Mouse (Mus musculus) embryonic facial prominence, embryonic 15.5 days (tissue): ENCODE results near the gene Gpc6. TPM values are rescaled to one million over a fixed set of nuclear protein-coding genes. Genes with fewer than 3 reads are reported as not detected.

Experiments
- ATAC-seq: fragments of 200-750 bp; cut with Nextera tagmentation; 2 replicates; pipeline ENCODE4 v1.8.0; 2017; ENCODE audit warnings: low read depth, moderate TSS enrichment; ENCODE audit not compliant: insufficient number of reproducible peaks, low FRiP score, low TSS enrichment
- H3K27ac ChIP-seq: fragments of 300-500 bp; sonication (generic); replicated peaks from 2 replicates; pipeline ENCODE4 v1.5.1; 2015; ENCODE audit warnings: mild to moderate bottlenecking, inconsistent platforms
- H3K27me3 ChIP-seq: fragments of 300-500 bp; sonication (generic); 2 replicates; pipeline ENCODE4 v1.6.1; 2015; ENCODE audit warnings: inconsistent platforms
- H3K36me3 ChIP-seq: fragments of 300-500 bp; sonication (generic); 2 replicates; pipeline ENCODE4 v1.6.1; 2015; ENCODE audit warnings: mild to moderate bottlenecking, inconsistent platforms
- H3K4me1 ChIP-seq: fragments of 300-500 bp; sonication (generic); 2 replicates; pipeline ENCODE4 v1.6.1; 2015; ENCODE audit warnings: inconsistent platforms
- H3K4me2 ChIP-seq: fragments of 300-500 bp; sonication (generic); replicated peaks from 2 replicates; pipeline ENCODE4 v1.6.1; 2015; ENCODE audit warnings: mild to moderate bottlenecking, inconsistent platforms
- H3K4me3 ChIP-seq: fragments of 300-500 bp; sonication (generic); replicated peaks from 2 replicates; pipeline ENCODE4 v1.5.1; 2015; ENCODE audit warnings: mild to moderate bottlenecking, inconsistent platforms
- H3K9ac ChIP-seq: fragments of 300-500 bp; sonication (generic); 2 replicates; pipeline ENCODE4 v1.6.1; 2015; ENCODE audit warnings: inconsistent platforms
- H3K9me3 ChIP-seq: fragments of 300-500 bp; sonication (generic); replicated peaks from 2 replicates; pipeline ENCODE4 v1.6.1; 2016; ENCODE audit warnings: inconsistent platforms
- WGBS: fragments of 180-500 bp; shearing (Covaris S2); methylation state at CpG from one replicate; pipeline ENCODE4 v1.1.7; 2015; 5-methylcytosine and 5-hydroxymethylcytosine counted together
- polyA plus RNA-seq: library from polyadenylated mRNA; unstranded; fragments of >200 nt; fragmentation: Nextera tagmentation; extraction: Ambion mirVana; gene quantifications from 2 replicates; pipeline ENCODE4 v1.2.1, GENCODE M21; 2015

Gpc6 gene
- polyA plus RNA-seq, 1 experiment from 2014 or later: 42.3 TPM

- Histone ChIP-seq H3K4me2 (peak overlapping the region; percentile 30; the same call in 1 of the 2 replicates), H3K27ac (peak overlapping the region; percentile 45), H3K36me3 (no peaks in the 10 kb centered on the region), H3K9me3 (no peaks in the 10 kb centered on the region), H3K9ac (no peak overlapping the region), H3K27me3 (no peaks in the 10 kb centered on the region), H3K4me1 (no peaks in the 10 kb centered on the region), H3K4me3 (no peak overlapping the region)
- WGBS: 76% methylated on average over 10 of the region's 10 CpGs
- ATAC-seq: no peak
Measured at GRCm38 (mm10) chr14:117894869-117895538, 969.9 kb downstream of the Gpc6 start.

DNA sequence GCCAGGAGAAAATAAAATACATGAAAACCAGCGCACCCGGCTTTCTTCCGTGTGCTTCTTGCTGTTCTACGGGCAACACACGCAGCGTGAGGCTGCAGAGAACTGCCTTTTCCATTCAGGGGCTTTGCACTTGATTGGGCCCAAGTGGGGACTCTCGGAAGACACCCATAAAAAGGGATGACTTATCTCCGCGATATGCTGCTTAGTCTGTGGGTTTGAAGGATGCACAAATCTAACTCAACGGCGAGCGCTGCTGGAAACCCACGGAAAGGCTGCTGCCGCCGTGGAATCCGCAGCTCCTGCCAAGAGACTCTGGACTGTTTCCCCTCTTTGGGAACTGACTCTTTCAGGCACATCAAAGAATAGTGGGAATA lies 970.4 kb downstream of the Gpc6 start:
- H3K4me2 ChIP-seq: peak overlapping the region; percentile 30; the same call in 1 of the 2 replicates
- no peak for ATAC-seq
- H3K27ac ChIP-seq: peak overlapping the region; percentile 45

DNA sequence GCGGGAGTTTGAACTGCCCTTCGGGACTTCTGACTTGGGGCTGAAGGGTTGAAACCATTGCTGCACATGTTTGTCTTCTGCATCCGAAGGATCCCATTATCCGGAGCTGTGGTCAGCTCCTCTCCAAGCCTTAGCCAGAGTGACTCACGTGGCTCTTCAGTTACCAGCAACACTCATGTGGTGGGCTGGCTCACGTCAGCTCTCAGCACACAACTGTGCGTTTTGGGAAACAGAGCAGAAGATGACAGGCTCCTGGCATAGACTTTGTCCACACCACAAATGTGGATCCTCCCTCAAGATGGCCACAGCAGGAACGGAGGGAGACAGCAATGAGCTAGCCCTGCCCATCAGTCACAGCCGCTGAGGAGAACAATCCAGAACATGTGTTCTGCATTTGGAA lies 979.2 kb downstream of the Gpc6 start:
- H3K27me3 ChIP-seq: no peaks in the 10 kb centered on the region
- H3K4me1 ChIP-seq: peaks cover 9% of the 10 kb centered on the region; the same call in 1 of the 2 replicates
- ATAC-seq: peak; percentile 77
- no peaks in the 10 kb centered on the region for H3K36me3 ChIP-seq
- H3K27ac ChIP-seq: 0 out of 2 replicates have a peak overlapping the region, but pooled peaks have one; percentile 28
- 66% methylated on average over 9 of the region's 9 CpGs for WGBS
- H3K4me3 ChIP-seq: no peak overlapping the region
- no peak overlapping the region for H3K4me2 ChIP-seq
- H3K9ac ChIP-seq: no peak overlapping the region
- H3K9me3 ChIP-seq: no peaks in the 10 kb centered on the region

More for the DNA sequence above, 970.4 kb downstream of the Gpc6 start:
- WGBS: 61% methylated on average over 16 of the region's 16 CpGs
- Histone ChIP-seq H3K9ac (no peak overlapping the region), H3K36me3 (no peaks in the 10 kb centered on the region), H3K4me1 (no peaks in the 10 kb centered on the region), H3K27me3 (no peaks in the 10 kb centered on the region), H3K4me3 (no peak overlapping the region), H3K9me3 (no peaks in the 10 kb centered on the region)

DNA sequence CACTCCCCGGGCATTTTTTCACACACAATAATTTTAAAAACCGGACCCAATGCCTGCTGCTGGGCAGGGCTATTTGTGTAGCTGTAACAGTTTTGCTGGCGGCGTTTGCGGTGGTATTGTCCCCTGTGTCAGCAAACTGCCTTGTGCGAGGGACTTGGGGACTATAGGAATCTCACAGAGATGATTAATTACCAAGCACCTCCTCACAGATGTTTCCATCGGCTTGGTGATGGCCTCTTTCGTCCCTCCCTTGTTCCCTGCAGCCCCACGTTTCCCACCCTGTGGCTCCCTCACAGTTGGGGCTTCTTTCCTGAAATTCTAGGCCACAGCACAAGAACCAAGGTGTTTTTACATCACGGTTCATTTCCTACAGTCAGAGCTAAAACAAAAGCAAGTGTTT lies 980.6 kb downstream of the Gpc6 start:
- WGBS: 57% methylated on average over 10 of the region's 10 CpGs
- Histone ChIP-seq H3K36me3 (no peaks in the 10 kb centered on the region), H3K27ac (no peak overlapping the region), H3K27me3 (no peaks in the 10 kb centered on the region), H3K4me1 (peaks cover 9% of the 10 kb centered on the region; the same call in 1 of the 2 replicates), H3K4me2 (no peak overlapping the region), H3K9me3 (no peaks in the 10 kb centered on the region), H3K4me3 (no peak overlapping the region), H3K9ac (no peak overlapping the region)
- ATAC-seq: no peak

DNA sequence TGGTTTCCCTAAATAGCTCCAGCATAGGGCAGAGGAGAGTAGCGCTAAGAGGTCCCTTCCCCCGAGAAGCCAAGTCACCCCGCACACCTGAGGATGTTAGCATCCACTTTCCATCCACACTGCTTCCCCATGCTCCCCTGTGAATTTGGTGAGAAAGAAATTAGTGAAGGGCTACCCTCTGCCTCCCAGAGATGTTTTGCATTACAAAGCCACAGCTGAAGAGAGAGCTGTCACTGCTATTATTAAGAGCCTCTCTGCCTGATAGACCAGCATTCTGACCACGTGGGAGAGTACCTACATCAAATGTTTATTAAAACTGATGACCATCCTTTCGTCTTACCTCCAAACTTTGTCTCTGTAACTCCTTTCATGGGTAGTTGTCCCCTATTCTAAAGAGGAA lies 981.2 kb downstream of the Gpc6 start:
- Histone ChIP-seq H3K27ac (no peak overlapping the region), H3K9ac (no peak overlapping the region), H3K4me1 (peaks cover 9% of the 10 kb centered on the region; the same call in 1 of the 2 replicates), H3K4me2 (no peak overlapping the region), H3K36me3 (no peaks in the 10 kb centered on the region), H3K27me3 (no peaks in the 10 kb centered on the region), H3K4me3 (no peak overlapping the region), H3K9me3 (no peaks in the 10 kb centered on the region)
- ATAC-seq: no peak
- 76% methylated on average over 5 of the region's 5 CpGs for whole genome bisulfite sequencing

DNA sequence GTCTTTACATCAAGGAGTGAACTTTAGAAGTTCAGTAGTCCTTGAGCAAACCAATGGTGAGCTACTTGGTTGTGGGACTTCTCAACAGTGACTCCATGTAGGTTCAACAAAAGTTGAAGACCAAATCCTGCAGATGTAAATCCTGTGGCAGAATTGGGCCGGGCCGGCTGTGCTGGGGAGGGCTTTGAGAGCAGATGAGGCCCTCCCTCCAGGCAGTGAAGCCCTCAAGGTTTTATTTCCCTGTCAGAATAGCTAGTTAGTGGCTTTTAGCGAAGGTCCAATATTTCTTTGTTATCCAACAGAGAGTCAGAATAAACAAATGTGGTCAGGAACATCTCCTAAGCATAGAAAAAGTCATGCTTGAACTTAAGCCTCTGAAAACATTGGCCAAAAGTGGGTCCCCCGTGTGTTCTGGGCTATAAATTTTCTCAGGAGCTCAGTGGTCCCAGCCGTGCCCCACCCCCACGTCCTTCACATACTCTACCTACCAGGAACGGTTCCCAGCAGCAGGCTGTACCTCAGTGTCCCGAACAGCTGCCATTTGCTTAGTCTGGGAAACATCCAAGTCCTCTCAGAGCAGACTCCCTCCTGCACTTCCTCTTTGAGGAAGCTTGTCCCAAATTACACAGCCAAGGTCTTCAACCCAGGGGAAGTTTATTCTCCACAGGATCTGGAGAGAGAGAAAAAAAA lies 983.3 kb downstream of the Gpc6 start:
- Histone ChIP-seq H3K9ac (no peak overlapping the region), H3K27me3 (no peaks in the 10 kb centered on the region), H3K4me3 (no peak overlapping the region), H3K9me3 (no peaks in the 10 kb centered on the region), H3K27ac (no peak overlapping the region), H3K36me3 (no peaks in the 10 kb centered on the region), H3K4me2 (no peak overlapping the region), H3K4me1 (peaks cover 9% of the 10 kb centered on the region; the same call in 1 of the 2 replicates)
- WGBS: 68% methylated on average over 8 of the region's 8 CpGs
- ATAC-seq: 0 out of 2 replicates have a peak, but pooled peaks have one; percentile 49

- no peak overlapping the region for H3K4me2 ChIP-seq
- H3K36me3 ChIP-seq: no peaks in the 10 kb centered on the region
- 46% methylated on average over 4 of the region's 4 CpGs for WGBS
- no peak overlapping the region for H3K9ac ChIP-seq
- ATAC-seq: no peak
- H3K27me3 ChIP-seq: no peaks in the 10 kb centered on the region
- no peak overlapping the region for H3K4me3 ChIP-seq
- H3K4me1 ChIP-seq: peaks cover 2% of the 10 kb centered on the region; the same call in 1 of the 2 replicates
- H3K9me3 ChIP-seq: no peaks in the 10 kb centered on the region
- H3K27ac ChIP-seq: no peak overlapping the region
Measured at GRCm38 (mm10) chr14:117909046-117909445, 983.9 kb downstream of the Gpc6 start.

DNA sequence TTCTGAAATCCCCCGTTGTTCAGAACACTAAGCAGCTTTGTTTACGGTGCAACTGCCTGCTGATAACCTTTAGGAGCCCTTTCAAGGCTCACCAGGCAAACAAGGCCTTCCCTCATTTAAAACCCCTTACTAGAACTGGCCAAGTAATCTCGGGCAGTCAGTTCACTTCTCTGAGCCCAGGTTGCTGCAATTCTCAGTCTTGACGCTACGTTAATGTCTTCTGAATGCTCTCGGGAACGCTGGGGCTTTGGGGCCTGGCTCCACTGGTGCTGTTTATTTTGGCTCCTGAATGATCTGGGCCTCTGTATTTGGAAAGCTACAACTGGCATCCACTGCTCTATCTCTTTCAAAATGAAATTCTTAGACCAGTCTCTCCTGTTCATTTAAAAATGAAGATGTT lies 985.2 kb downstream of the Gpc6 start:
- Histone ChIP-seq H3K27me3 (no peaks in the 10 kb centered on the region), H3K4me2 (no peak overlapping the region), H3K4me1 (no peaks in the 10 kb centered on the region), H3K9ac (no peak overlapping the region), H3K27ac (no peak overlapping the region), H3K36me3 (no peaks in the 10 kb centered on the region), H3K4me3 (no peak overlapping the region), H3K9me3 (no peaks in the 10 kb centered on the region)
- WGBS: 29% methylated on average over 7 of the region's 7 CpGs
- no peak for ATAC-seq

DNA sequence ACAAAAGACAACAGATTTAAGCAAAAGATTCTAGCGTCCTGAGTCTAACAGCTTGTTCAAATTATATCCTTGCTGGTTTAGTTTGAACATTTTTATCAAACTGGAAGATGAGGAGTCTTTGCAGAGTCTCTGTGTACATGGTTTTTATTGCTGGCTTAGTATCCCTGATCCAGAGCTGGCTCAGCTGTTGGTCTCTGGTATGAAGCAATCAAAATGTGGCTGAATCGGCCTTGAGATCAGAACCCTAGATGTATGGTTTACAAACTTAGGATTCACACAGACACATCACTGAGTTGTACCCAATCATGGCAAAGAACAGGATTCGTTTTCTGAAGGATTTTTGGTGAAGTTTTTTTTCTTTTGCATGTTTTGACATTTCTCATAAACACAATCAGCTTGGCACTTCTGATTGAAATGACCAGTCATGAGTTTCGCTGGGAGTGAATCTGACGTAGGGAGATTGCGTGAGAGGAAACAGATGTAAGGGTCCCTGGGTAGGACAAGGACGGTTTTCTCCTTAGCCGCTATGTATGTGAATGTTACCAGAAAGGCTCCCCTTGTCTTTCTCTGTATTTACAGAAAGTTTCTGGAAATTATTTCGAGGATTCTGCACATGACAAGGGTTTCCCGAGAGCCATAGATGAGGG lies 987.6 kb downstream of the Gpc6 start:
- no peak for ATAC-seq
- WGBS: 67% methylated on average over 10 of the region's 10 CpGs
- Histone ChIP-seq H3K27ac (no peak overlapping the region), H3K4me3 (no peak overlapping the region), H3K9ac (no peak overlapping the region), H3K9me3 (no peaks in the 10 kb centered on the region), H3K27me3 (no peaks in the 10 kb centered on the region), H3K4me2 (no peak overlapping the region), H3K36me3 (no peaks in the 10 kb centered on the region), H3K4me1 (no peaks in the 10 kb centered on the region)

GRCm38 (mm10) chr14:117916577-117916976 lies 991.5 kb downstream of the Gpc6 start:
- 43% methylated on average over 8 of the region's 8 CpGs for WGBS
- H3K27ac ChIP-seq: no peak overlapping the region
- no peaks in the 10 kb centered on the region for H3K4me1 ChIP-seq
- no peak overlapping the region for H3K4me3 ChIP-seq
- no peaks in the 10 kb centered on the region for H3K27me3 ChIP-seq
- H3K9ac ChIP-seq: no peak overlapping the region
- 0 out of 2 replicates have a peak, but pooled peaks have one; percentile 27 for ATAC-seq
- H3K9me3 ChIP-seq: no peaks in the 10 kb centered on the region
- H3K4me2 ChIP-seq: no peak overlapping the region
- H3K36me3 ChIP-seq: no peaks in the 10 kb centered on the region

GRCm38 (mm10) chr14:117918724-117919123 lies 993.6 kb downstream of the Gpc6 start:
- Histone ChIP-seq H3K4me3 (no peak overlapping the region), H3K27me3 (no peaks in the 10 kb centered on the region), H3K9ac (no peak overlapping the region), H3K9me3 (no peaks in the 10 kb centered on the region), H3K27ac (no peak overlapping the region), H3K4me1 (no peaks in the 10 kb centered on the region), H3K36me3 (no peaks in the 10 kb centered on the region), H3K4me2 (no peak overlapping the region)
- WGBS: 93% methylated on average over 10 of the region's 10 CpGs
- no peak for ATAC-seq
